Mouse (Mus musculus): Measurements from ENCODE around the gene Kremen1. TPM values are rescaled to one million over a fixed set of nuclear protein-coding genes. Genes with fewer than 3 reads are reported as not detected.

The Kremen1 gene
- polyA plus RNA-seq, 1 experiment from 2014 or later, result 4.8 TPM

DNA sequence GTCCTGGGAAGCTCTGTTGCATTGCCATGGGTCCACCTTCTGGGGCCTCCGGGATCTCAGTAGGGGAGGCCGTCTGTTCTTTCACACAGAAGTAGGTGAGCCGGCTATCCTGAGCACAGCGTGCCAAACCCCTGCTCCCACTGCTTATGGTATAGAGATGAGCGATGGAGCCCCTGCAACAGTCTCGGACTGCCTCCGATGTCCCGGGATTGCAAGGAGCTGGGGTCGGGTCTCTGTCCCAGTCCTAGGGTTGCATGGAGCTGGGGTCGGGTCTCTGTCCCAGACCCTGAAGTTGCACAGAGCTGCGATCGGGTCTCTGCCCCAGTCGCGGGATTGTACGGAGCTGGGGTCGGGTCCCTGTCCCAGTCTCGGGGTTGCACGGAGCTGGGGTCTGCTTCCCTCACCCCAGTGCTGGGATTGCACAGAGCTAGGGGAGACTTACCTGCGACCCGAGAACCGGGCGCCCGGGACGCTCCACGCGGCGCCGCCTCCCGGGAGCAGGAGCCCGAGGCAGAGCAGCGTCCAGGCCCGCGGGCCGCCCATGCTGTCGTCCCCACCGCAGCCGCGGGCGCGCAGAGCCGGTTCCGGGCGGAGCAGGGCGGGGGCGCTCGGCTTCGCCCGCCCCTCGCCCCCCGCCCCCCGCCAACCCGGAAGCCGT lies 109.5 kb downstream of the Kremen1 start, which contains the start of gene Emid1:
Gene Emid1 (minus strand): TSS at position 578 of the 658 bp plus-strand sequence.
- peaks cover 16% of the 10 kb centered on the region for H3K4me1 ChIP-seq (ENCODE audit: control insufficient read depth, insufficient read depth, low read depth, low read length)
- WGBS, result 1% methylated on average over 42 of the region's 53 CpGs

GRCm38 (mm10) chr11:5151247-5151630 lies 110.1 kb downstream of the Kremen1 start:
- 12% methylated on average over 4 of the region's 4 CpGs for WGBS
- Histone ChIP-seq H3K9ac (ENCODE audit: low read depth, low read length) (peak overlapping the region; percentile 80; the same call in 1 of the 2 replicates), H3K27me3 (replicated peaks; ENCODE audit: control insufficient read depth, insufficient read depth, low read length) (no peaks in the 10 kb centered on the region), H3K27ac (ENCODE audit: low read depth, low read length) (no peak overlapping the region), H3K4me1 (ENCODE audit: control insufficient read depth, insufficient read depth, low read depth, low read length) (peaks cover 16% of the 10 kb centered on the region), H3K4me3 (ENCODE audit: low read length) (peak overlapping the region; percentile 59), H3K4me2 (ENCODE audit: low read length) (peak overlapping the region; percentile 97), H3K36me3 (ENCODE audit: control insufficient read depth, insufficient read depth, low read length) (no peaks in the 10 kb centered on the region), H3K9me3 (ENCODE audit: control insufficient read depth, low read length) (no peaks in the 10 kb centered on the region)
- ATAC-seq, result no peak

More for the DNA sequence above, 109.5 kb downstream of the Kremen1 start, which contains the start of gene Emid1:
- H3K4me2 ChIP-seq (ENCODE audit: low read length), result peak within 1 kb of the TSS; percentile 97
- no peaks in the 10 kb centered on the region for H3K27me3 ChIP-seq (replicated peaks; ENCODE audit: control insufficient read depth, insufficient read depth, low read length)
- peak within 1 kb of the TSS; percentile 59 for H3K4me3 ChIP-seq (ENCODE audit: low read length)
- no peak within 1 kb of the TSS for H3K27ac ChIP-seq (ENCODE audit: low read depth, low read length)
- peak; percentile 41; the same call in 1 of the 2 replicates for ATAC-seq
- H3K9ac ChIP-seq (ENCODE audit: low read depth, low read length), result peak within 1 kb of the TSS; percentile 80
- H3K9me3 ChIP-seq (ENCODE audit: control insufficient read depth, low read length), result no peaks in the 10 kb centered on the region
- no peaks in the 10 kb centered on the region for H3K36me3 ChIP-seq (ENCODE audit: control insufficient read depth, insufficient read depth, low read length)

- Histone ChIP-seq H3K9ac (ENCODE audit: low read depth, low read length) (no peak overlapping the region), H3K4me1 (ENCODE audit: control insufficient read depth, insufficient read depth, low read depth, low read length) (peaks cover 15% of the 10 kb centered on the region), H3K27me3 (replicated peaks; ENCODE audit: control insufficient read depth, insufficient read depth, low read length) (no peaks in the 10 kb centered on the region), H3K9me3 (ENCODE audit: control insufficient read depth, low read length) (no peaks in the 10 kb centered on the region), H3K4me3 (ENCODE audit: low read length) (no peak overlapping the region), H3K36me3 (ENCODE audit: control insufficient read depth, insufficient read depth, low read length) (no peaks in the 10 kb centered on the region), H3K27ac (ENCODE audit: low read depth, low read length) (no peak overlapping the region), H3K4me2 (ENCODE audit: low read length) (no peak overlapping the region)
- WGBS, result 48% methylated on average over 9 of the region's 9 CpGs
- no peak for ATAC-seq
Measured at GRCm38 (mm10) chr11:5150416-5151246, 110.7 kb downstream of the Kremen1 start.

DNA sequence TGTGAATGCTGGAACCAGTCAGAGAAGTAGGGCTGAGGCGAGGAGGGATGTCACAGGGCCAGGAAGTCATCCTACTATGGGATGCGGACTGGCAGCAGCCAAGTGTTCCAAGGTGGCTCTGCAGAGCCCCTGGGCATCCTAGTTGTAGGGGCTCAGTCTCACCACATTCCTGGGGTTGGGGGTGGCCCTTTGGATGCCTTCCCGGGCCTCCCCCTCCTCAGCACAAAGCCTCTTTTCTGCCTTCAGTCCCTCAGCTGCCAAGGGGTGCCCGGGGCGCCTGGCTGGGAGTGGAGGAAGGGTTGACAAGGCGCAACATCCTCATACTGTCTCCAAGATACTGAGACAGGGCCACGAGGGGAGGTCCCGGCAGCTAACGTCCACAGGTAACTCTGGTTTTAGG lies 111.4 kb downstream of the Kremen1 start:
- H3K9me3 ChIP-seq (ENCODE audit: control insufficient read depth, low read length), result no peaks in the 10 kb centered on the region
- ATAC-seq, result peak; percentile 19
- H3K27ac ChIP-seq (ENCODE audit: low read depth, low read length), result no peak overlapping the region
- no peaks in the 10 kb centered on the region for H3K36me3 ChIP-seq (ENCODE audit: control insufficient read depth, insufficient read depth, low read length)
- no peak overlapping the region for H3K4me3 ChIP-seq (ENCODE audit: low read length)
- 50% methylated on average over 9 of the region's 9 CpGs for WGBS
- H3K9ac ChIP-seq (ENCODE audit: low read depth, low read length), result no peak overlapping the region
- H3K4me1 ChIP-seq (ENCODE audit: control insufficient read depth, insufficient read depth, low read depth, low read length), result peaks cover 9% of the 10 kb centered on the region
- no peak overlapping the region for H3K4me2 ChIP-seq (ENCODE audit: low read length)
- H3K27me3 ChIP-seq (replicated peaks; ENCODE audit: control insufficient read depth, insufficient read depth, low read length), result no peaks in the 10 kb centered on the region

DNA sequence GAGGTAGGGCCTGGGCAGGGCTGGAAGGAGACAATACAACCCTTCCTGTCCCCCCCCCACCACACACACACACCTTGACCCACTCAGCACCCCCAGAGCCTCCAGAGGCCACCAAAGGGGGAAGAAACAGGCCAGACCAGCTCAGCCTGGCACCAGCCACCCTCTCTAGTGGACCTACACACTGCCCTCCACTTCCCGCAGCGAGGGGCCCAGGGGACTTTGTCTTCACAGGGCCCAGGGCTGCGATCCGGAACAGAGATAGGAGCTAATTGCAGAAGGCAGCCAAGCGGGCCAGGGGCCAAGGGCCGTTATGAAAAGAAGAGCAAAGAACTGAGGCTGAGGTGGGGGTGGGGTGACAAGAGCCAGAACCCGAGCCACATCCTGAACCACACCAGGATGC lies 112.1 kb downstream of the Kremen1 start:
- ATAC-seq, result no peak
- Histone ChIP-seq H3K36me3 (ENCODE audit: control insufficient read depth, insufficient read depth, low read length) (no peaks in the 10 kb centered on the region), H3K4me3 (ENCODE audit: low read length) (no peak overlapping the region), H3K4me1 (ENCODE audit: control insufficient read depth, insufficient read depth, low read depth, low read length) (peaks cover 9% of the 10 kb centered on the region), H3K27me3 (replicated peaks; ENCODE audit: control insufficient read depth, insufficient read depth, low read length) (no peaks in the 10 kb centered on the region), H3K27ac (ENCODE audit: low read depth, low read length) (no peak overlapping the region), H3K9me3 (ENCODE audit: control insufficient read depth, low read length) (no peaks in the 10 kb centered on the region), H3K9ac (ENCODE audit: low read depth, low read length) (no peak overlapping the region; the same call in 1 of the 2 replicates), H3K4me2 (ENCODE audit: low read length) (no peak overlapping the region; the same call in 1 of the 2 replicates)
- 16% methylated on average over 7 of the region's 7 CpGs for WGBS

GRCm38 (mm10) chr11:5145600-5145999 lies 115.8 kb downstream of the Kremen1 start:
- Histone ChIP-seq H3K27me3 (replicated peaks; ENCODE audit: control insufficient read depth, insufficient read depth, low read length) (no peaks in the 10 kb centered on the region), H3K27ac (ENCODE audit: low read depth, low read length) (no peak overlapping the region), H3K4me3 (ENCODE audit: low read length) (no peak overlapping the region), H3K9ac (ENCODE audit: low read depth, low read length) (no peak overlapping the region), H3K36me3 (ENCODE audit: control insufficient read depth, insufficient read depth, low read length) (no peaks in the 10 kb centered on the region), H3K4me1 (ENCODE audit: control insufficient read depth, insufficient read depth, low read depth, low read length) (peaks cover 5% of the 10 kb centered on the region), H3K9me3 (ENCODE audit: control insufficient read depth, low read length) (no peaks in the 10 kb centered on the region), H3K4me2 (ENCODE audit: low read length) (no peak overlapping the region)
- WGBS, result 64% methylated on average over 3 of the region's 3 CpGs
- ATAC-seq, result no peak

GRCm38 (mm10) chr11:5141965-5142364 lies 119.4 kb downstream of the Kremen1 start:
- no peak for ATAC-seq
- H3K27me3 ChIP-seq (replicated peaks; ENCODE audit: control insufficient read depth, insufficient read depth, low read length), result no peaks in the 10 kb centered on the region
- no peaks in the 10 kb centered on the region for H3K9me3 ChIP-seq (ENCODE audit: control insufficient read depth, low read length)
- no peak overlapping the region for H3K4me2 ChIP-seq (ENCODE audit: low read length)
- H3K9ac ChIP-seq (ENCODE audit: low read depth, low read length), result no peak overlapping the region
- H3K27ac ChIP-seq (ENCODE audit: low read depth, low read length), result no peak overlapping the region
- no peak overlapping the region for H3K4me3 ChIP-seq (ENCODE audit: low read length)
- peaks cover 7% of the 10 kb centered on the region for H3K4me1 ChIP-seq (ENCODE audit: control insufficient read depth, insufficient read depth, low read depth, low read length)
- 88% methylated on average over 2 of the region's 2 CpGs for WGBS
- no peaks in the 10 kb centered on the region for H3K36me3 ChIP-seq (ENCODE audit: control insufficient read depth, insufficient read depth, low read length)
